Mouse (Mus musculus) olfactory bulb, adult 2 months (tissue): ENCODE data around the gene Col6a4.

ENCODE experiments used
- CTCF ChIP-seq: fragments of 200-500 bp; IDR thresholded peaks from 2 replicates; pipeline ENCODE4 v1.5.1; 2012; ENCODE audit warnings: low read depth, mild to moderate bottlenecking, low read length, moderate library complexity; ENCODE audit not compliant: insufficient read depth
- POLR2A ChIP-seq: fragments of 200-500 bp; IDR thresholded peaks from 2 replicates; pipeline ENCODE4 v1.6.1; 2012; ENCODE audit warnings: mild to moderate bottlenecking, low read depth, low read length, moderate library complexity; ENCODE audit not compliant: insufficient read depth

DNA sequence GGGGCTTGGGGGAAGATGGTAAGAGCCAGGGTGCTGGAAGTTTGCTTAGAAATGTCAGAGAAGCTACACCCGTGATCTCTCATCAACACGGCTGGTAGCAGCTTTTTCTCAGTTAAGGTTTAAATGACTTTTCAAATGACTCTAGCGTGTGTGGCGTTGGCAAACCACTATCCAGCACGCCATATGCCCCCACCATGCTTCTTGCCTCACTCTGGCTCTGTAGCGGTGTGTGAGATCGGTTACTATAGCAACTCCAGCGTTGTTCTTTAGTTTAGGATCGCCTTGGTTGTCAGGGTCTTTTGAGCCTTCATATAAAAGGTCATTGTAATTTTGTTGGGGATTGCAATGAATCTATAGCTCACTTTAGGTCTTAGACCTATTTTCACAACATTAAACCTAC lies 22.5 kb upstream of the Col6a4 start:
- TF ChIP-seq POLR2A (no peak), CTCF (no peak)
